Mouse (Mus musculus) heart, embryonic 11.5 days (tissue): ENCODE results near the gene Fiz1. TPM values are rescaled to one million over a fixed set of nuclear protein-coding genes. Genes with fewer than 3 reads are reported as not detected.

Experiments used
- ATAC-seq: fragments of 200-750 bp; cut with Nextera tagmentation; replicated peaks from 2 replicates; pipeline ENCODE4 v1.8.0; 2017; ENCODE audit warnings: moderate library complexity; ENCODE audit not compliant: insufficient number of reproducible peaks, low FRiP score, low TSS enrichment
- H3K27ac ChIP-seq: fragments of 300-500 bp; sonication (generic); 2 replicates; pipeline ENCODE4 v1.5.1; 2014; ENCODE audit warnings: mild to moderate bottlenecking, low read depth, low read length
- H3K27me3 ChIP-seq: fragments of 300-500 bp; sonication (generic); 2 replicates; pipeline ENCODE4 v1.6.1; 2014; ENCODE audit warnings: mild to moderate bottlenecking, low read length, mixed read lengths; ENCODE audit not compliant: control insufficient read depth, insufficient read depth
- H3K36me3 ChIP-seq: fragments of 300-500 bp; sonication (generic); 2 replicates; pipeline ENCODE4 v1.6.1; 2014; ENCODE audit warnings: mild to moderate bottlenecking, low read length, moderate library complexity, mixed read lengths; ENCODE audit not compliant: control insufficient read depth, insufficient read depth
- H3K4me1 ChIP-seq: fragments of 300-500 bp; sonication (generic); 2 replicates; pipeline ENCODE4 v1.6.1; 2014; ENCODE audit warnings: low read length; ENCODE audit not compliant: control insufficient read depth, insufficient read depth
- H3K4me2 ChIP-seq: fragments of 300-500 bp; sonication (generic); 2 replicates; pipeline ENCODE4 v1.6.1; 2014; ENCODE audit warnings: mild to moderate bottlenecking, moderate library complexity
- H3K4me3 ChIP-seq: fragments of 300-500 bp; sonication (generic); 2 replicates; pipeline ENCODE4 v1.5.1; 2014; ENCODE audit warnings: low read depth, low read length
- H3K9ac ChIP-seq: fragments of 300-500 bp; sonication (generic); 2 replicates; pipeline ENCODE4 v1.6.1; 2014; ENCODE audit warnings: mild to moderate bottlenecking, low read depth, low read length, moderate library complexity
- H3K9me3 ChIP-seq: fragments of 300-500 bp; sonication (generic); replicated peaks from 2 replicates; pipeline ENCODE4 v1.6.1; 2016; ENCODE audit warnings: low read length; ENCODE audit not compliant: control insufficient read depth
- WGBS: fragments of 180-500 bp; shearing (Covaris S2); extraction: QIAGEN DNeasy Blood & Tissue Kit; methylation state at CpG from one replicate; pipeline ENCODE4 v1.1.7; 2014; ENCODE audit not compliant: insufficient replicate concordance; 5-methylcytosine and 5-hydroxymethylcytosine counted together
- polyA plus RNA-seq: library from polyadenylated mRNA; unstranded; fragments of >200 nt; fragmentation: Nextera tagmentation; extraction: Ambion mirVana; gene quantifications from 2 replicates; pipeline ENCODE4 v1.2.1, GENCODE M21; 2014

Gene Fiz1
- polyA plus RNA-seq, 1 experiment from 2014 or later: 25.5 TPM

GRCm38 (mm10) chr7:5033818-5034217 is 19.3 kb upstream of the Fiz1 start, which contains the start of gene 4632433K11Rik:
4632433K11Rik (plus strand) TSS chr7:5034118.
- no peak within 1 kb of the TSS for H3K27ac ChIP-seq
- H3K4me2 ChIP-seq: no peak within 1 kb of the TSS
- peaks cover 36% of the 10 kb centered on the region for H3K9me3 ChIP-seq
- H3K27me3 ChIP-seq: no peaks in the 10 kb centered on the region
- peaks cover 68% of the 10 kb centered on the region for H3K36me3 ChIP-seq
- H3K4me3 ChIP-seq: no peak within 1 kb of the TSS
- ATAC-seq: no peak
- H3K4me1 ChIP-seq: peaks cover 4% of the 10 kb centered on the region; the same call in 1 of the 2 replicates
- H3K9ac ChIP-seq: no peak within 1 kb of the TSS
- WGBS: 94% methylated on average over 3 of the region's 3 CpGs

GRCm38 (mm10) chr7:5031496-5031895 is 17.0 kb upstream of the Fiz1 start:
- Histone ChIP-seq H3K27me3 (no peaks in the 10 kb centered on the region), H3K27ac (no peak overlapping the region), H3K4me2 (no peak overlapping the region), H3K9me3 (peaks cover 40% of the 10 kb centered on the region), H3K36me3 (peaks cover 77% of the 10 kb centered on the region), H3K9ac (no peak overlapping the region), H3K4me1 (no peaks in the 10 kb centered on the region), H3K4me3 (no peak overlapping the region)
- WGBS: 72% methylated on average over 46 of the region's 46 CpGs
- no peak for ATAC-seq

- 78% methylated on average over 63 of the region's 63 CpGs for WGBS
- H3K9ac ChIP-seq: no peak overlapping the region
- no peak overlapping the region for H3K4me3 ChIP-seq
- H3K4me2 ChIP-seq: no peak overlapping the region
- no peaks in the 10 kb centered on the region for H3K4me1 ChIP-seq
- H3K9me3 ChIP-seq: peaks cover 40% of the 10 kb centered on the region
- H3K36me3 ChIP-seq: peaks cover 75% of the 10 kb centered on the region
- no peak for ATAC-seq
- H3K27ac ChIP-seq: no peak overlapping the region
- no peaks in the 10 kb centered on the region for H3K27me3 ChIP-seq
These were observed 16.2 kb upstream of the Fiz1 start for GRCm38 (mm10) chr7:5030554-5031275.

GRCm38 (mm10) chr7:5029946-5030345 is 15.4 kb upstream of the Fiz1 start:
- Histone ChIP-seq H3K27ac (no peak overlapping the region), H3K36me3 (peaks cover 67% of the 10 kb centered on the region), H3K4me3 (no peak overlapping the region), H3K9ac (no peak overlapping the region), H3K4me1 (no peaks in the 10 kb centered on the region), H3K9me3 (peaks cover 40% of the 10 kb centered on the region), H3K4me2 (no peak overlapping the region), H3K27me3 (no peaks in the 10 kb centered on the region)
- no peak for ATAC-seq
- WGBS: 86% methylated on average over 21 of the region's 21 CpGs

GRCm38 (mm10) chr7:5029543-5029942 is 15.0 kb upstream of the Fiz1 start:
- H3K9ac ChIP-seq: no peak overlapping the region
- H3K4me1 ChIP-seq: no peaks in the 10 kb centered on the region
- H3K9me3 ChIP-seq: peaks cover 40% of the 10 kb centered on the region
- H3K36me3 ChIP-seq: peaks cover 63% of the 10 kb centered on the region
- 87% methylated on average over 22 of the region's 22 CpGs for WGBS
- H3K27ac ChIP-seq: no peak overlapping the region
- H3K4me2 ChIP-seq: no peak overlapping the region
- no peak for ATAC-seq
- H3K27me3 ChIP-seq: no peaks in the 10 kb centered on the region
- H3K4me3 ChIP-seq: no peak overlapping the region

GRCm38 (mm10) chr7:5021197-5021596 is 6.7 kb upstream of the Fiz1 start:
- ATAC-seq: no peak
- Histone ChIP-seq H3K36me3 (peaks cover 10% of the 10 kb centered on the region), H3K27ac (peak overlapping the region; percentile 96), H3K9me3 (no peaks in the 10 kb centered on the region), H3K4me2 (peak overlapping the region; percentile 83), H3K4me3 (peak overlapping the region; percentile 90), H3K4me1 (peaks cover 9% of the 10 kb centered on the region; the same call in 1 of the 2 replicates), H3K27me3 (no peaks in the 10 kb centered on the region), H3K9ac (peak overlapping the region; percentile 98)
- WGBS: 48% methylated on average over 5 of the region's 5 CpGs

GRCm38 (mm10) chr7:5020685-5021084 is 6.2 kb upstream of the Fiz1 start:
- under 1% methylated on average over 13 of the region's 15 CpGs for WGBS
- H3K36me3 ChIP-seq: peaks cover 10% of the 10 kb centered on the region
- H3K9me3 ChIP-seq: no peaks in the 10 kb centered on the region
- ATAC-seq: peak; percentile 11
- H3K4me1 ChIP-seq: peaks cover 11% of the 10 kb centered on the region; the same call in 1 of the 2 replicates
- H3K9ac ChIP-seq: peak overlapping the region; percentile 98
- H3K4me3 ChIP-seq: peak overlapping the region; percentile 90
- peak overlapping the region; percentile 96 for H3K27ac ChIP-seq
- peak overlapping the region; percentile 83 for H3K4me2 ChIP-seq
- no peaks in the 10 kb centered on the region for H3K27me3 ChIP-seq

GRCm38 (mm10) chr7:5020000-5020681 is 5.6 kb upstream of the Fiz1 start, which contains the start of the genes Zfp865 and Ccdc106:
Zfp865 (plus strand) TSS chr7:5020376.
Ccdc106 (plus strand) TSS chr7:5020553.
- Histone ChIP-seq H3K9me3 (no peaks in the 10 kb centered on the region), H3K27me3 (no peaks in the 10 kb centered on the region), H3K27ac (peak within 1 kb of the TSS; percentile 96), H3K4me1 (peaks cover 11% of the 10 kb centered on the region; the same call in 1 of the 2 replicates), H3K4me3 (peak within 1 kb of the TSS; percentile 90), H3K4me2 (peak within 1 kb of the TSS; percentile 83), H3K9ac (peak within 1 kb of the TSS; percentile 98), H3K36me3 (peaks cover 10% of the 10 kb centered on the region)
- peak; percentile 83 for ATAC-seq
- under 1% methylated on average over 45 of the region's 49 CpGs for WGBS
